Mouse (Mus musculus) forebrain, postnatal 0 days (tissue): ENCODE data around the gene Baat. TPM values are rescaled to one million over a fixed set of nuclear protein-coding genes. Genes with fewer than 3 reads are reported as not detected.
"Not testable (repeated sequence)": the region's sequence is repeated elsewhere in the genome, so short reads cannot be mapped to it uniquely, and the experiment has no call there.

ENCODE experiments used
- ATAC-seq: fragments of 200-750 bp; cut with Nextera tagmentation; 2 replicates; pipeline ENCODE4 v1.8.0; 2017; ENCODE audit warnings: mild to moderate bottlenecking, moderate library complexity
- DNase-seq: peaks from one replicate; pipeline ENCODE4 v3.0.0-alpha.2; 2015
- H3K27ac ChIP-seq: fragments of 300-500 bp; sonication (generic); 2 replicates; pipeline ENCODE4 v1.5.1; 2014; ENCODE audit warnings: low read depth, mild to moderate bottlenecking, antibody characterized with exemption, low read length, moderate library complexity, mixed read lengths
- H3K27me3 ChIP-seq: fragments of 300-500 bp; sonication (generic); 2 replicates; pipeline ENCODE4 v1.6.1; 2014; ENCODE audit warnings: mild to moderate bottlenecking, low read length, mixed read lengths; ENCODE audit not compliant: insufficient read depth
- H3K36me3 ChIP-seq: fragments of 300-500 bp; sonication (generic); 2 replicates; pipeline ENCODE4 v1.6.1; 2014; ENCODE audit warnings: mild to moderate bottlenecking, moderate library complexity; ENCODE audit not compliant: insufficient read depth
- H3K4me1 ChIP-seq: fragments of 300-500 bp; sonication (generic); 2 replicates; pipeline ENCODE4 v1.6.1; 2014; ENCODE audit warnings: antibody characterized with exemption; ENCODE audit not compliant: insufficient read depth
- H3K4me2 ChIP-seq: fragments of 300-500 bp; sonication (generic); 2 replicates; pipeline ENCODE4 v1.6.1; 2014; ENCODE audit warnings: low read depth, mild to moderate bottlenecking, moderate library complexity
- H3K4me3 ChIP-seq: fragments of 300-500 bp; sonication (generic); 2 replicates; pipeline ENCODE4 v1.5.1; 2014; ENCODE audit warnings: low read depth, low read length, mixed read lengths
- H3K9ac ChIP-seq: fragments of 300-500 bp; sonication (generic); 2 replicates; pipeline ENCODE4 v1.6.1; 2014; ENCODE audit warnings: mild to moderate bottlenecking
- H3K9me3 ChIP-seq: fragments of 300-500 bp; sonication (generic); 2 replicates; pipeline ENCODE4 v1.6.1; 2016; ENCODE audit warnings: low read length
- CTCF ChIP-seq: sonication (generic); IDR thresholded peaks from 2 replicates; pipeline ENCODE4 v1.5.1; 2016; ENCODE audit warnings: antibody characterized with exemption, control low read depth, low read depth
- WGBS: fragments of 180-500 bp; shearing (Covaris S2); extraction: QIAGEN DNeasy Blood & Tissue Kit; methylation state at CpG from one replicate; pipeline ENCODE4 v1.1.7; 2014; 5-methylcytosine and 5-hydroxymethylcytosine counted together
- polyA plus RNA-seq: library from polyadenylated mRNA; unstranded; fragments of >200 nt; fragmentation: Nextera tagmentation; extraction: Ambion mirVana; gene quantifications from 2 replicates; pipeline ENCODE4 v1.2.1, GENCODE M21; 2015
- total RNA-seq: library from RNA; depleted of rRNA; stranded (reverse); fragments of >200 nt; gene quantifications from 2 replicates; pipeline ENCODE4 v1.2.3, GENCODE M21; 2014

Gene Baat
- total and polyA plus RNA-seq, 2 experiments from 2014 or later = 0.10 TPM; not detected in 1

DNA sequence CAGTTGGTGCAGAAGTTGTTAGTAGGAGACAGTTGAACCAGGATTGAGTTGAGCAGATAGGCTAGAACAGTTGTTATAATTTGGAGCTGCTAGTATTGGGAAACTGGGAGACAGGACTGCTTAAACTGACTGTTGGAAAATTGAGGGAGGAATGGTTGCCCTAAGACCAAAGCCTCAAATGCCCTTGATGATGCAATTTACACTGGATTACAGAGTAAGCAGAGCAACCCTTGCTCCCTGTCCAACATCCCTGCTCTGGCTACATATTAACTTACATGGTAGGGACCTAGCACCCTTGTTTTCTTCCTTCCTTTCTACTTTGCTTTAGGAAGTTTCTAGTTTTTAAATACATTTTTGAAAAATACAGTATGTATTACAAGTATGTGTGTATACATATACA lies 20.9 kb downstream of the Baat start:
- Histone ChIP-seq H3K4me3 (no peak overlapping the region), H3K27ac (no peak overlapping the region), H3K4me1 (no peaks in the 10 kb centered on the region), H3K27me3 (no peaks in the 10 kb centered on the region), H3K9me3 (no peaks in the 10 kb centered on the region), H3K36me3 (no peaks in the 10 kb centered on the region), H3K9ac (no peak overlapping the region), H3K4me2 (no peak overlapping the region)
- DNase-seq (no peak), ATAC-seq (no peak)
- TF ChIP-seq CTCF = no peak

DNA sequence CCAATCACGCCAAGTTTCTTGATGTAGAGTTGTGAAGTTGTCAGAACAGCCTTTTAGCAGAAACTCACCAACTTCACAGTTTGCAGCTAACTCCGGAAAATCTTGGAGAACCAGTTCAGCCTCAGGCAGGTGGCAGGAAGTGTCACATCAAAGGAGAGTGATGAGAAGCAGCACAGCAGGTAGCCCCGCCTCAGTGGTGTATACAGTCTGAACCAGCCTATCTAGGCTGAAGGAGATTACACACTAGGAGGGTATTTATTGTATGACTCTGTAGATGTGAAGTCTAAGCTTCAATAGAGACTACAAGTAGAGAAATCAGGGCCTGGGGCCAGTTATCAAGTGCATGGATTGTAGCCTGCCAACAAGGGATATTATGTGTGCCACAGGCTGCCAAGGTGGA lies 25.5 kb downstream of the Baat start:
- Histone ChIP-seq H3K9ac (no peak overlapping the region), H3K4me2 (no peak overlapping the region), H3K4me3 (no peak overlapping the region), H3K36me3 (no peaks in the 10 kb centered on the region), H3K27ac (no peak overlapping the region), H3K4me1 (no peaks in the 10 kb centered on the region), H3K27me3 (no peaks in the 10 kb centered on the region), H3K9me3 (no peaks in the 10 kb centered on the region)
- no peak for TF ChIP-seq CTCF
- WGBS = 67% methylated on average over 3 of the region's 3 CpGs
- no peak for DNase-seq
- no peak for ATAC-seq

DNA sequence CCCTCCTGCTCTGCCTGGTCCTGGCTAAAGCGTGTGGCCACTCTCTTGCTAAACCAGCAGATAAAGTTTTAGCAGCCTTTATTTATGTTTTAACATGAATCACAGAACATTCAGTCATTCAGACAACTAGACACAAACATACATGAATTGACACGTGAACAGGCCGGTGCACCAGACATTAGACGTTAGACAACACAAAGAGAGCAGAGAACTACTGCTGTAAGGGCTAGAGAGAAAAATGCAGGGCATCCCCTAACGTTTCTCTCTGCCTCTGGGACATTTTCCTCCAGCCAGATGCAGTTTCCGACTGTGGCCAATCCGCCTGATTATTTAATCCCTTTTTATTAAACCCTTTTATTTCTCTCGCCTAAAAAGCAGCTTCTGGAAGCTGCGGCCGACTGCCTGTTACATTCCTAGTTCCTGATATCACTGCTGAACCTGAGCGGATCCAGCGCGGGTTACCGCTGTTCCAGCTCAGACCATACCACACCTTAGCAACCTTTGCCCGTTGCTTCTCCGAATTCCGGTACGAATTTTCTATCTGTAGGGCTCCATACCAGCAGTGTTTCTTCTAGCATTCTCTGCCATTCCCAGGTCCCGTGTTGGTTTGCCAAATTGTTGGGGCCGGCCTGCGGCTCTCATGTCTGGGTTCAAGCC lies 26.1 kb downstream of the Baat start:
- H3K9me3 ChIP-seq = no peaks in the 10 kb centered on the region
- H3K27ac ChIP-seq = no peak overlapping the region
- ATAC-seq (no peak), DNase-seq (no peak)
- H3K4me1 ChIP-seq = no peaks in the 10 kb centered on the region
- no peaks in the 10 kb centered on the region for H3K36me3 ChIP-seq
- TF ChIP-seq CTCF = no peak
- H3K4me2 ChIP-seq = no peak overlapping the region
- H3K9ac ChIP-seq = no peak overlapping the region
- no peaks in the 10 kb centered on the region for H3K27me3 ChIP-seq
- 25% methylated on average over 21 of the region's 21 CpGs for WGBS
- no peak overlapping the region for H3K4me3 ChIP-seq

DNA sequence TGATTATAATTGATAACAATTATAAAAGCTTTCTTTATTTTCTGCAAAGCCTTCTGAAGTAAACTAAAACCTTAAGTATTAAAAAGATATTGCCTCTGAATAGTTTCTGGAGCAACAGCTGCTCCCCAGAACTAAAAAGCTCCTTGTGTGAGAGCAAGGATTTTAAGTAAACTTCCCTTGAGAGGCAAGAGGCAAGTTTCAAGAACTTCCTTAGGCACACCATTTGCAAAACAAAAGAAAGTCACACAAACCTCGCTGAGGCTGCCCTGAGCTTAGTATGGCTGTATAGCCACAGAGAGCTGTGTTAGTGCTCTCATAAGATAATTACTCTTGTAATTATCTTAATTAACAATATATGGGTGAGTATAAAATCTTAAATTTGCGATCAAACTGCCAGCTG lies 27.3 kb downstream of the Baat start:
- H3K4me1 ChIP-seq, H3K4me2 ChIP-seq, DNase-seq, H3K4me3 ChIP-seq, H3K36me3 ChIP-seq, ATAC-seq, H3K27me3 ChIP-seq, H3K9me3 ChIP-seq, H3K27ac ChIP-seq, H3K9ac ChIP-seq: not testable (repeated sequence)
- WGBS = 19% methylated on average over 2 of the region's 2 CpGs

DNA sequence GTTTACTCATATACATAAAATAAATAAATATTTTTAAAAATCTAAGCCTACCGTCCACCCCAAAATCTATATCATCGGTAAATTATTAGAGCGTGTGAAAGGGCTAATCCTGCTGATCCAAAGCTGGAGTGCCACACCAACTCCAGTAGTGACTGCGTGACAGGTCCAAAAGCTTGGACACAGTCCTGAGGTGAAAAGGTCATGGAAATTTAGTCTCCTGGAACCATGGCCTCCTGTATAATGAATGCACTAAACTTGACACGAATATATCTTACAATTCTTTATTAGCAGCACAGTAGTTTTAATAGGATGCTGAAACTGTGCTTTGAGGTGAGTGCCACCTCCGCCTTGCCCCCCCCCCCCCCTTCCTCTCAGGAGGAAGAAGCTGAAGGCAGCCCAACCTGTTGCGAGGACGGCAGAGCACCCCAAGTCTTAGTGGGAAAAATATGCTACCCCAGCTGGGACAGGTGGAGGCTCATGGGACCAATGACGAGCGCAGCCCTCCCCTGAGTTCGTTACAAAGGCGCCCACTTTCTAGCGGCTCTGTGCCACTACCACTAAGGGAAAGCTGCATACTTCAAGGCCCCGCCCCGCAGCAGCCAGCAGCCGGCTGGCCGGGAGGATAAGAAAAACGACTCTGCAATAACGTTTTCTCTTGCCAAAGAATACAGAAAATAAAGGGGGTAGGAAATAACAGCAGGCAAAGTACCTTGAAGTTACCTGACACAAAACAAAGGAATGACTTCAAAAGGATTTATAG lies 28.1 kb downstream of the Baat start:
- H3K4me2 ChIP-seq = peak overlapping the region; percentile 26
- H3K27ac ChIP-seq = no peak overlapping the region
- 22% methylated on average over 19 of the region's 19 CpGs for WGBS
- no peak overlapping the region for H3K4me3 ChIP-seq
- DNase-seq (no peak), ATAC-seq (no peak)
- no peaks in the 10 kb centered on the region for H3K36me3 ChIP-seq
- TF ChIP-seq CTCF = no peak
- no peaks in the 10 kb centered on the region for H3K27me3 ChIP-seq
- no peaks in the 10 kb centered on the region for H3K9me3 ChIP-seq
- H3K4me1 ChIP-seq = no peaks in the 10 kb centered on the region
- no peak overlapping the region for H3K9ac ChIP-seq

DNA sequence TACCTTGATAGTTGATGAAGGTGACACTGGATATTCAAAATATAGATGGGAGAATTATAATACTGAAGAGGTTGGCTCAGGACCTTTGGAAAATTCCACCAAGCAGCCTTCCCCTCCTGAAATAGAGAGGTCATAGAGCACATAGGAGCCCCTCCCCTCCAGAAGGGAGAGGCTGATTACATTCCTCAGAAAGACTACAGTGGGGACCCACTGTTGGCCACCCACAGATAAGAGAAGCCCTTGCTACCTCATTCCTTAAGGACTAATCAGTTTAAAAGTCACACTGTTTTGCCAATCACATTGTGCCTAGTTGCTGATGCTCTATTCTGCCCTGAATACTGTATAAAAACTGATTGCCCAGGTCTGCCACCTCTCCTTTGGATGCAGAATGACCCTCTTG lies 31.8 kb downstream of the Baat start:
- Histone ChIP-seq H3K4me3 (no peak overlapping the region), H3K9me3 (no peaks in the 10 kb centered on the region), H3K36me3 (no peaks in the 10 kb centered on the region), H3K27me3 (no peaks in the 10 kb centered on the region), H3K4me2 (no peak overlapping the region), H3K4me1 (no peaks in the 10 kb centered on the region), H3K9ac (no peak overlapping the region), H3K27ac (no peak overlapping the region)
- ATAC-seq = no peak
- TF ChIP-seq CTCF = no peak
- DNase-seq = no peak

DNA sequence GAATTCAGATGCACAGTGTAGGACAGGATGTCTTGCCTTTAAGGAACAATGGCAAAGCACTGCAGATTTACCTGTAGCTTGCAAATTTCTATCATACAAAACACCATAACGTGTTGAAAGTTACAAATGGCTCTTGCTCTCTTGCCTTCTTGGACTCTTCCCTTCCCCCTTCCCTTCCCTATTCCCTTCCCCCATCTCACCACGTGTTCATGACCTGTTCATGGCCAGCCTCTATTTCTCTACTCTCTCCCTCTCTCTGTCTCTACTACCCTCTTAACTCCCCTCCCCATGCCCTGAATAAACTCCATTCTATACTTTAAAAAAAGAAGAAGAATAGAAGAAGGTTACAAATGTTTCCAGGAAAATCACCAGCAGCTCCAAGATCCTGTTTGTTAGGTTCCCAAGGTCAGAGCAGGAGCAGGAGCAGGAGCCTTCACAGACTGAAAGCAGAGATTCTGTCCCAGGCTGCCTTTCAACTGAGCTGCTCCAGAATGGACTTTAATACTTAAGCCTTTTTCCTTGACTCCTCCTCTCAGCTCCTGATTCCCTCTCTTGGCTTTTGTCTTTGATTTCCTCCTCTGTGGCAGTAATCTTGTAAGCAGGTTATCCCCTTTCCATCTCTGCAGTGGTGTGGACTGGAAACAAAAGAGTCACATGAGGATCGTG lies 32.8 kb downstream of the Baat start, which contains the start of gene Acnat1:
Gene Acnat1 (minus strand): TSS at position 478 of the 666 bp plus-strand sequence.
- Histone ChIP-seq H3K27ac (no peak within 1 kb of the TSS), H3K27me3 (no peaks in the 10 kb centered on the region), H3K9me3 (no peaks in the 10 kb centered on the region), H3K36me3 (no peaks in the 10 kb centered on the region), H3K4me2 (no peak within 1 kb of the TSS), H3K9ac (no peak within 1 kb of the TSS), H3K4me1 (no peaks in the 10 kb centered on the region), H3K4me3 (no peak within 1 kb of the TSS)
- ATAC-seq = no peak
- TF ChIP-seq CTCF = no peak
- no peak for DNase-seq
- WGBS = 42% methylated on average over 3 of the region's 3 CpGs
